Mouse (Mus musculus): ENCODE data around the gene Cbarp.

Gene Cbarp

DNA sequence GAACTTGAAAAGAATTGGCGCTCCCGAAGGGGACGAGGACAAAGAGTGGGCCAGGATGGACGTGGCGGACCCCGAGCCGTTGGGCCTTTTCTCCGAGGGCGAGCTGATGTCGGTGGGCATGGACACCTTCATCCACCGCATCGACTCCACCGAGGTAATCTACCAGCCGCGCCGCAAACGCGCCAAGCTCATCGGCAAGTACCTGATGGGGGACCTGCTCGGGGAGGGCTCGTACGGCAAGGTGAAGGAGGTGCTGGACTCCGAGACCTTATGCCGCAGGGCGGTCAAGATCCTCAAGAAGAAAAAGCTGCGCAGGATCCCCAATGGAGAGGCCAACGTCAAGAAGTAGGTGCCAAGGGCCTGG lies 24.1 kb downstream of the Cbarp start:
- in situ Hi-C loops (cut with MboI; ENCODE audit: unreplicated experiment in 2 of 2) = loop anchor here in 1 of 2 experiments (10.0 kb wide), 1 partner anchor 132 kb away; the partner anchor contains the start of genes Cnn2 and Tmem259

DNA sequence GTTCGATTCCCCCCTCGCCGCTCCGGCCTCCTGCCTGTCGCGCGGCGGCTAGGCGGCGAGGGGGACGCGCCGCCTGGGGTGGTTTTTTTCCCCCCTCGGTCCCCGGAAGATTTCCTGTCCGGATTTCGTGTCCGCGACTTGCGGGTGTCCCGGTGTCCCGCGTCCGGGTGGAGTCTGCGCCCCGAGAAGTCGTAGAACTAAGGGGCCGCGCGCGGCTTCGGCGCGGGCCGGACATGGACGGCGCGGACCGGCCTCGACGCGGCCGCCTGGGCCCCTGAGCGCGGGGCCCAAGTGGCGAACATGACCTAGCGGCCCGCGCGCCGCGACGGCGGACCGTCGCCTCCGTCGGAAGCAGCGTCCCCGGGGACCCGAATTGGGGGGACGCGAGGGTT lies 24.7 kb downstream of the Cbarp start:
- in situ Hi-C loops (cut with MboI; ENCODE audit: unreplicated experiment in 2 of 2) = loop anchor here in 1 of 2 experiments (10.0 kb wide), 1 partner anchor 131 kb away; the partner anchor contains the start of genes Cnn2 and Tmem259

DNA sequence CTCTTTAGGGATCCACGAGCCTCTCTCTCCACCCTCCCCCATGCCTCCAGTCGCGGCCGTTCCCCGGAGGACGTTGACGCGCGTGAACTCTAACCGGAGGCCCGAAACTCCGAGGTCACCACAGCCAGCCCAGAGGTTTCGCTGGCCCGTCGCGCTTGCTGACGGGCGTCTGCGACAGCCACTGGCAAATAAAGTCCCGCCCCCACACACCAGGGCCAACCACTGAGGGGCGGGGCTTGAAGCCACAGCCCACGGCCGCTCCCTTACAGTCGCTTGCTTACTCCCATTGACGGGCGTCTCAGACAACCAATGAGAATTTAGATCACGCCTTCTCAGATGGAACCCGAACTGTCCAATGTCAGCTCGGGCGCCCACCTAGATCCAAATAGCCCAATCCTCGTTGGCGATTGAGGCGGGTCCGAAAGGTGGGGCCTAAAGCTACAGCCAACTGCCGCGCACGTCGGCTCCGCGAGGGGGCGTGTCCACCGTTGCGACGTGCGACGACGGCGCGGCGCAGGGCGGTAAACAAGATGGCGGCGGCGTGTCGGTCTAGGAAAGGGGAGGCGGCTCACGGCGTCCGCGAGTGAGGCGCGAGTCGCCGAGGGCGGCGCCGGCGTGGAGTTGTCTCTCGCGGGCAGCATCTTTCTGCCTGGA lies 25.2 kb downstream of the Cbarp start, which contains the start of gene Stk11:
Gene Stk11, plus strand, starts transcription at position 514 of the 654 bp plus-strand sequence.
- in situ Hi-C loops (cut with MboI; ENCODE audit: unreplicated experiment in 2 of 2) = loop anchor here in 1 of 2 experiments (10.0 kb wide), 1 partner anchor 131 kb away; the partner anchor contains the start of genes Cnn2 and Tmem259

DNA sequence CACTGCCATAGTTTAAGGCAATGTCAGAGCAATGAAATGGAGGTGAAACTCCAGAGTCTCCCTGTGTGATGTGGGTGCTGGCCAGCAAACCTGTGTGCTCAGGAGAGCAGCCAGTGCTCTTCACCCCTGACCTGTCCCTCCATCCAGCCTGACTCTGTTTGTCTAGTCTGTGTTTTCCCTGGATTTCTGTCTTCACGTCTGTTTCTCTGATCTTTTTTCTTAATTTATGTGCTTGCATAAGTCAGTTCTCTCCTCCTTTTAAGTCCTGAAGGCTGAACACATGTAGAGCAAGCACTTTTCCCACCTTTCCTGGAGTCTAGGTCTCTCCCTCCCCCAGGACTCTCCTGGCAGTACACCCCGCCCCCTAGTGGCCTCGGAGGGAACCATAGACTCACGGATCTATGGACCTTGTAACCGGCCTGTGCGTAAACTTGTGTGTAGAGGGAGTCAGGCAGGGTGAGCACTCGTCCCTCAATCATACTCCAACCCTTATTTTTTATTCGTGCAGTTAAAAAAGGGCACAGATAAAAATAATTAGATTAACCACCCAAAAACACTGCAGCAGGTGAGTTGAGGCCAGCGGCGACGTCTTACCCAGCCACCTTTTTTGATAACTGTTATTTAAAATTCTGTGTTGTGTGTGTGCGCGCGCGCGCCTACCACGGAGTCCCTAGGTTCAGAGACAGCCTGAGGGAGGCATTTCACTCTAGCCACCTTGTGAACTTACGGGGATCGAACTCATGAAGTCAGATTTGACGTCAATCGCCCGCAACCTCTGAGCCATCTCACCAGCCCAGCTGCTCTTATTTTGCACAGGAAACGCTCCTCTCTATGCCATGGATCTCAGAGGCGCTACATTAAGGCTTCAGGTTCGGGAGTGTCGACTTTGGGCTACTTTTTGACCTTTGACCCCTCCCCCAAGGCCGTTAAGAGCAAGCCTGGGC lies 26.0 kb downstream of the Cbarp start:
- in situ Hi-C loops (cut with MboI; ENCODE audit: unreplicated experiment in 2 of 2) = loop anchor here (5.0 to 10.0 kb wide), 3 partner anchors 62 to 130 kb away; partner anchors contain the start of genes Cnn2 (in 2 of the 2) and Tmem259 (in 1 of the 2)

DNA sequence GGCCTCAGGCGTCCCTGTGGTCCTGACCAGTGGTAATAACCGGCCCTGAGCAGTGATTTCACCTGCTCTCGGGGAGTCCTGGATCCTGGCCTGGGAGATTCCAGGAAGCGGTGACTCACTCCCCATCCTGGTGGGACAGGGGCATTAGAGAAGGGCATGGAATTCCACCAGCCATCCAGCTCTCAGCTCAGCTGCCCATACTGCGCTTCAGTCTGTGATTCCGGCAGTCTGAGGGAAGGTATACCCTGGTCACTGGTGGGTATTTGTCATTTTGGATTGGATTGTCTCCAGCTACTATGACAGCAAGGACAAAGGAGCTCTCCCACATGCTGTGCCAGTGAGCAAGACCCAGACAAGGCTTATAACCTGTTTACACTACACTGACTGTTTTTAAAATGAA lies 33.0 kb downstream of the Cbarp start:
- in situ Hi-C loops (cut with MboI; ENCODE audit: unreplicated experiment in 2 of 2) = loop anchor here in 1 of 2 experiments (5.0 kb wide), 1 partner anchor 35 kb away; no protein-coding TSS in a partner anchor

DNA sequence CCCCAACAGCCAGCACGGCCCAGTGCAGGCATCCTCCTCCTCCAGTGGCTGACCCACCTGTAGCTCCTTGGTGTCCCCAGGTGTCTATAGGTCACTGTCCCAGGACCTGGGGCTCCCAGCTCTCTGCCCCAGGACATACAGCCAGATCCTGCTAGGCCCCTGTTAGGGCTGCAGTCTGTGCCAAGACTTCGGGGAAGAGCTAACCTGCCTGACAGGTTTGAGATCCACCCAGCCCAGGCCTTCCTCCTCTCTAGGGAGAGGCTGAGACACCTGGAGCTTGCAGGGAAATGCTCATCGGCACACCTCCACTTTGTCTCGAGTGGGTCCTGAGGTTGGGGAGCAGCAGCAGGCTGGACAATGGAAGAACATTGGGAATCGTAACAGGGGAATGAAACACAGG lies 34.7 kb downstream of the Cbarp start:
- in situ Hi-C loops (cut with MboI; ENCODE audit: unreplicated experiment in 2 of 2) = loop anchor here in 1 of 2 experiments (5.0 kb wide), 1 partner anchor 34 kb away; no protein-coding TSS in a partner anchor

DNA sequence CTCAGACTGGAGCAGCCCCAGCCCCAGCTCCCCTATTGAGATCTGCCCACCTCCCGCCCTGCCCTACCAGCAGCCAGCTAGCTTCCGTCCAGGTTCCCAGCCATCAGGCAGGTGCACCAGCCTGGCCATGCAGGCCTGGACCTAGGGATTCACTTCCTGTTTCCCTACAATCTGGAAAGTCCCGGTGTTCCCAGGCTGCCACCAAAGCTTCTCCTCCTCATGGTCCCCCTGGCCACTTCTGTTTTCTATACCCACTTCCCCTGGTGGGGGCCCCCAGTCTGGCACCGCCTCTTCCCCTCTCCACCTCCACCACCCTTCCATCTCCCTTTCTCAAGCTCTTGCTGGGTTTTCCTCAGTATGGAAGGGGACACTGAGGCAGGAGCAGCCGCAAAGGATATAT lies 35.2 kb downstream of the Cbarp start, which contains the start of gene Sbno2:
Gene Sbno2, minus strand, starts transcription at position 112 of the 400 bp plus-strand sequence.
- in situ Hi-C loops (cut with MboI; ENCODE audit: unreplicated experiment in 2 of 2) = loop anchor here in 1 of 2 experiments (5.0 kb wide), 1 partner anchor 33 kb away; no protein-coding TSS in a partner anchor

DNA sequence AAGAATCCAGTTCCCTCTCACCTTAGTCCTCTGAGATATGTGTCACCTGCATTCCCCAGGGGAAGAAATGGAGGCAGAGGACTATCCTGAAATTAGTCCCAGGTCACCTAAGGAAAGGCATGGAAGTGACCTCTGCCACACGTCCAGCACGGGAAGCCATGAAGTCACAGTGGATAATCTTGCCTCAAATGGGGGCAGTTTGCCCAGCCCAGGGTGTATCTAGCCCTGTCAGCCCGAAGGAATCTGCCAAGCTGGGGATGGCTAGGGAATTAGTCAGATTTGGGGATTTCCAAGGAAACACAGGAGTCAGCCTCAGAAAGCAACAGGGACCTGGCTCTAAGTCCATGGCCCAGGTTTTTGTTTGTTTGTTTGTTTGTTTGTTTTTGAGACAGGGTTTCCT lies 36.5 kb downstream of the Cbarp start:
- in situ Hi-C loops (cut with MboI; ENCODE audit: unreplicated experiment in 2 of 2) = no loop called here

DNA sequence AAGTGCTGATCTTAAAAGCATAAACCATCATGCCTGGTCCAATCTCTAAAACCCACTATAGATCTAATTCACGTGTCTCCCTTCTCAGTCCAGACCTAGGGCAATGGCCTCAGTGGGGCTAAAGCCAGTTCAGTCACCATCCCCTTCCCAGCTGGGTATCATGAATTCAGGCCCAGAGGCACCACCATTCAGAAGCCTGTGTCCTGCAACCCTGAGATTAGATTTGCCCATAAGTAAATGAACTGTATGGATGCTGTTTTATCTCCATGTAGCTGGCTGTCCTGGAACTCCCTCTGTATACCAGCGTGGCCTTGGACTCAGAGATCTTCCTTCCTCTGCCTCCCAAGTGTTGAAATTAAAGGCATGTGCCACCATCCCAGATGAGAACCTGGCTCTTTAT lies 37.6 kb downstream of the Cbarp start:
- in situ Hi-C loops (cut with MboI; ENCODE audit: unreplicated experiment in 2 of 2) = no loop called here

DNA sequence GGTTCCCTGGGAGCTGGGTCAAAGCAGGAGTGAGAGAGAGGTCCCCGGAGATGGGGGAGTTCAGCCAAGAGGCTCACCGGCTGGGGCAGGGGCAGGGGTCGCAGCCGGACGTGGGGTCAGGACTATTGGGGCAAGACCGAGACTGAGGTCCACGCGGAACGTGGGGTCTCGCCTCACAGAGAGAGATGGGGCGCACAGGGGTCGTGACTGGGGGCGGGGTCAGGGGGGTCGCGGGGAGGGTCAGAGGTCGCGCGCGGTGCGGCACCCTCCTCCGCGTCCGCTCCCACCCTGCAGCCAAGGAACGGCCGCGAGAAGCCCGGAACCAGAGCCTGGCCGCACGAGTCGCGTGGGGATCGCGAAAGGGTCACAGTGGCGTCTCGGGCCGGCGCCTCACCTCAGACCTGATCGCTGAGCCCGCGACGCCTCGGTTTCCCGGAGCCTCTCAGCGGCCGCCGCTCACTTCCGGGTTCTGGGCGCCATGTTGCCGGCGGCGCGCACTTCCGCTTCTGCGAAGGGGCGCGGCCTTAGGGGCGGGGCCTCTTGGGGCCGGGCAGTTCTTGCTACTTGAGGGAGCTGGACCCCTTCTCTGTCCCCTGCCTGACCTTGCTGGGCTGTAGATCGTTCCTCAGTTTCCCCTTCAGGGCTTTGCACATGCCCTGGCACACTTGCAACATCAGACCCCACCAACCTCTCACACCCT lies 38.3 kb downstream of the Cbarp start:
- in situ Hi-C loops (cut with MboI; ENCODE audit: unreplicated experiment in 2 of 2) = no loop called here

DNA sequence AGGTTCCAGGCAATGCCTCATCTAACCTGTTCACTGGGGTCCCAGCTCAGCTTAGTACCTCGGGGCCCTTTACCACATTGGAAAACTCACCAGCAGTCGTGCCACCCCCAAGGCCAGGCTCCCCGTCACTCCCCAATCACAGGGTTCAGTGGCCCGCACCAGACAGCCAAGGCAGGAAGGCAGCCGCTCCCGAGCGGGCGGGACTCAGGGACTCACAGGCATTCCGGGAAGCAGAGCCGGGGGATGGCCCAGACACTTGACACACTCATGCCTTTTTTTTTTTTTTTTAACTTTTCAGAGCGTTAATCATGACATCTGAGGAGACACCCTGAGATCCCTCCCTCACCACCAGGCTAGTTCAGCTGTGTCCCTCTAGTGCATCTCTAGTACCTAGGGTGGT lies 39.7 kb downstream of the Cbarp start:
- in situ Hi-C loops (cut with MboI; ENCODE audit: unreplicated experiment in 2 of 2) = no loop called here

DNA sequence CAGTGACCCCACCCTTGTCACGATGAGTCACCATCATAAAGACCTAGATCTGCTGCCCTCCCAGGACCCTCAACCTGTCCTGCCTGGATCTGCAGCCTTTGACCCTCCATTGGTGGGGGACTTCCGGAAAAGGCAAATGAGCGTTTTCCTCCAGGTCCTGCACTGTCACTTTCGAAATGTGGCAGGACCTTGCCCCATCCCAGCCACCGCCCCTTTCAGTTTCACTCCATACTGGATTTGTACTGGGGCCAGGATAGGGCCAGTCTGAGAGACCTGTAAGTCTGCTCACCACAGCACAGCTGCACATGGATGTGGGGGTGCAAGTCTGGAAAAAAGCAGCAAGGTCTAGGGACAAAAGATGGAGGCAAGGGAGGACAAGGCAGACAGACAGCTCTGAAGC lies 42.0 kb downstream of the Cbarp start:
- in situ Hi-C loops (cut with MboI; ENCODE audit: unreplicated experiment in 2 of 2) = no loop called here

DNA sequence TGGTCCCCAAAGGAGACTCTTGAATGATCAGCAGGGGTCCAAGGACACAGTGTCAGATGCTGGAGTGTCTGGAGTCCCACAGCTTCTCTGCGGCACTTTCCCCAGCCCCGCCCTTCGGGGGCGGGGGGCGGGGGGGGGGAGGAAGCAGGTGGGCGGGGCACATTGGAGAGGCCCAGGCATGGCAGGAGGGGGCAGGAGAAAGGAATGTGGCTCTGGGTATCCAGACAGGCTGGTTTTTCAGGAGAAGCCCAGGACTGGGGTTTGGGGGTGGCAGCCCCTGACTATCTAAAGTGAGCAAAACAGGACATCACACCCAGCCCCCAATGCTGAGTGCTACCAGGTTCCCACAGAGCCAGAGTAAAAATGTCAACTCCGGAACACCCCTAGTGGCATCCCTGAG lies 43.4 kb downstream of the Cbarp start:
- in situ Hi-C loops (cut with MboI; ENCODE audit: unreplicated experiment in 2 of 2) = no loop called here

DNA sequence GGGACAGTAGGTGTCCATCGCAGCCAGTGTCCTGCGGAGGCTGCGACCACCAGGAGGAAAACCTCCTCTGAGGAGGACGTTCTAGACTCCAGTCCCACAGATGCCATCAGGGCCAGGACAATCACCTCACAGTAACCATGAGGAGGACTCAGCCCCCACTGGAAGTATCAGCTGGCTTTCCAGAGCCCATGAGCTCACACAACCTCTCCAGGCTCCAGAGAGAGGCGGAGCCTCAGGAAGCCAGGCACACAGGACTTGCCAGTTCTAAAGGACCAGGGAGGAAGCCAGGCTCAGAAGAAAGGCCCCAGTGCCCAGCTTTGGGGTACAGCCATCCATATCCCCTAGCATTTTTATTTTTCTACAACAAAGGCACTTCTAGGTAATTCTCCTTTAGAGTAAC lies 45.1 kb downstream of the Cbarp start:
- in situ Hi-C loops (cut with MboI; ENCODE audit: unreplicated experiment in 2 of 2) = no loop called here

DNA sequence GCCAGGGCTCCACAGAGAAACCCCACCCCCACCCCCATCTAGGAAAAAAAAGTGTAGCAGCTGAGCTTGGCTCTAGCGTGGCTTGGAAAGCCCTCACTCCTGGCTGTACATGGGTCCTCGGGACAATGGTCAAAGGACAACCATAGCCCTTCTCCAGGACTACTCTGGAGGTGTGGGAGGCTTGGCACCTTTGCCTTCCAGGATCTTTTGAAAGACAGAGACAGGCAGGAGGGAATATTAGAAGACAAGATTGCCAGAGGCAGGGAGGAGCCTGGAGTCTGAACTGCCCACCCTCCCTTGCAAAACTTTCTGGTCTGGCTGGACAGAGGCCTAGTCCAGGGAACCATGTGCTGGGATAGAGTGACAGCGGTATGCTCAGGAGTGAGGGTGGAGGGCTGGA lies 46.0 kb downstream of the Cbarp start:
- in situ Hi-C loops (cut with MboI; ENCODE audit: unreplicated experiment in 2 of 2) = no loop called here

DNA sequence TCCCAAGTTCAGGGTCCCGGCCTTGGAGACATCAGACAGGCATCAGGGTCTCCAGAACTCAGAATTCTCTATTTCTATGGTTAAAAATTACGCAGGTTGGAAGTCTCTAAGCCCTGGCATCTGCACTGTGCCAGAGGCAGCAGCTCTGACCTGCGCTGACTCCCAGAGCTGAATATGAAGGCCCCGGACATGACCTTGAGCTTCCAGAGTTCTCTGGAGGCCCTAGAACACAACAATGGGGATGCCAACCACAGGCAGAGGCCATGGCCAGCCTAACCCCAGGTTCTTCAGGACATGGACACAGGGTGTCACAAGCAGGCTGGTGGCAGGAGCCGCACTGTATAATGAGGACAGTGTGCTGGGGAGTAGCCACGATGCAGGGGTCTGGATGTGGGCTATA lies 46.5 kb downstream of the Cbarp start:
- in situ Hi-C loops (cut with MboI; ENCODE audit: unreplicated experiment in 2 of 2) = no loop called here

DNA sequence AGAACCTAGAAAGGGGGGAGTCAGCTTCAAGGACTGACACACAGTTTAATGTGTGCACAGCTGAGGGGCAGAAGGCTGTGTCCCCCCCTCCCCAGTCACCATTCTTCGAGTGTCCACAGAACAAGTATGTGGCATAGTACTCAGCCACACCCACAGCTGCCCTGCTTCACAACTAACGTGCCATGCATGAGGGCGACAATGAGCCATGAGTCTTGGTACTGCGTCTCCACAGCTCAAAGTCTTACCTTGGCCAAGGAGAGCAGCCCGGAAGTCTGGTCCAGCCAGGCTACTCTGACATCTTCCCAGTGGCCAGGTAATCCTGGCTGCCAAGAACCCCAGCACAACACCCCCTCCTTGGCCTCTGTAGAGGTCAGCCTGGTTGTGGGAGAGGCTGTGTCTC lies 47.9 kb downstream of the Cbarp start:
- in situ Hi-C loops (cut with MboI; ENCODE audit: unreplicated experiment in 2 of 2) = no loop called here

DNA sequence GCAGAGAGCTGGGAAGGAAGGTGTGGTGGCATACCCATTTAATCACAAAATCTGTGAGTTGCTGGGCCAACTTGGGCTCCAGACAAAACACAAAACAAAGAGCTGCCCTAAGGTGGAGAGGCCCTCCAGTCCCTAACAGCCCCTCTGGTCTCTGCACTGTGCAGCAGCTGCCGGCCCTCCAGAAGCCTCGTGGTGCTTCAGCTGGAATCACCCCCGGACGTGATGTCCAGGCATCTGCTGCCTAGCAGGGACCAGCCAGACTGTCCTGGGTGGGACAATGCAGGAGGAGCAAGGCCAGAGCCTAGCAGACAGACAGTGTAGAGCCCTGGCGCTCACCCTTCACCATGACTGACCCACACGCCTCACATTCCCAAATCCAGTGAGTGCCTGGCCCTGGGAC lies 49.1 kb downstream of the Cbarp start:
- in situ Hi-C loops (cut with MboI; ENCODE audit: unreplicated experiment in 2 of 2) = no loop called here

DNA sequence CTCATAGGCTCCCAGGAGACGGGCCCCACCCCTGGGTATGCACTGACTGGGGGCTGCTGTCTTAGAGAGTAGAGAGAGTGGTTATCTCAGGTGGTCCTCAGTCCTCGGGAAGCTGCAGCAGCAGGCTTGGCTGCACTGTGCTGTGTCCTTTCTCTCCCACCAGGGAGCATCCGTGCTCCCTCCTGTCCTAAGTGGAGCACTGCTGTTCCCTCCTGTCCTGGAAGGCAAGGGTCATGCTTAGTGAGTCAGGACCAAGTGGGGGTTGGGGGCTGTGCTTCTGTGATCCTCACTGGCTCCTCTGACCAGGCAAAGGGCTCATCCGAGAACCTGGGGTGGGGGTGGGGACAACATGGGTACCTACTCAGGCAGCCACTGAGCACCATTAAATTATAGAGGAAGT lies 51.5 kb downstream of the Cbarp start:
- in situ Hi-C loops (cut with MboI; ENCODE audit: unreplicated experiment in 2 of 2) = no loop called here

DNA sequence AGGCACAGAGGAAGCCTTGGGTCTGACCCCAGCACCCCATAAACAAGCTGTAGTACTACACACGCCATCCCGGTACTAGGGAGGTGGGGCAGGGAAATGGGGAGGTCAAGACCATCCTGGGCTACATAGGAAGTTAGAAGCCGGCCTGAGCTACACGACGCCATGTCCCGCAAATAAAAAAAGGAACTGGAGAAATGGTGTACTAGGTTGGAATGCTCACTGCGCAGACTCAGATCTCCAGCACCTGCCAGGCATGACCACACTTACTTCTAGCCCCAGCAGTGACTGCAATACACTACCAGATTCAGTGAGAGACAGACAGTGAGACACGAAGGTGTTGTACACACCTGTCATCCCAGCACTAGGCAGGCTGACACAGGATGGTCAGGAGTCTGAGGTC lies 53.2 kb downstream of the Cbarp start:
- in situ Hi-C loops (cut with MboI; ENCODE audit: unreplicated experiment in 2 of 2) = no loop called here

DNA sequence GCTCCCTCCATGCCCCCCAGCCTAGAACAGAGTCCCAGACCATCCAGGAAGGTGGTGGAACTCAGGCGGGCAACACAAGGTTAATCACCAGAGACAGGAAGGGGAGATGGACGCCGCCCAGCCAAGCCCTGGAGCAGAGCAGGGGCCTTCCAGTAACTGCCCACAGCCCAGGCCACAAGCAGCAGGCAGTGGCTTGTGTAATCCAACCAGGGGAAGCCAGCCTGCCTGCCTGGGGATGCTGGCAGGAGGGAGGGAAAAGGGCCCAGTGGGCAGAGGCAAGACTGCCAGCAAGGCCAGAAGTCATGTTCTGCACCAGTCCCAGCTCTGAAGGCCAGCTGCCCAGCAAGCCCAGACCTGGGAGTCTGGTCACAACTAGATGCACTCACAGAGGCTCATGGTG lies 53.8 kb downstream of the Cbarp start:
- in situ Hi-C loops (cut with MboI; ENCODE audit: unreplicated experiment in 2 of 2) = no loop called here

Measured in v-Abl transformed pro-B cells (cell line).